ENCODE assay signal across 27 mouse cellular contexts in the genomic region with DNA sequence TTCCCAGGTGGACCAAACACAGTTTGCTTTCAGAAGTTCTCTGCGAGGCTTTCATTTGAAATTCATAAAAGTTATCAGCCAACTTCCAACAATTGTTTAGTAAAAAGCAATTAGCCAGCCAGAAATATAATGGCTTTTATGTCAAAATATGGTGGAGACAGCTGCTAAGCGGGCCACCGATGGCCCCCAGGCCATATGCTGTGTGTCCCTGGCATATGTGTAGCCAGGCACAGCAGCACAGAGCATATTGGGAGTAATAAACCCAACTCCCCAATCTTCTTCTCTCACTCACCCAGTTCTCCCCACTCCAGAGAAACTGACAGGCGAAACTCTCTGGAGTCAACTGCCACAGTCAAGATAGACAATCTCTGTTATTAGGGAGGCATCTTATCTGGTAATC.
"Had no signal": no experiment of that assay in that cellular context is flagged by ENCODE, and none has a peak within 500 bp of the region (broad histone marks: within the 10 kb centered on the region; RNA-seq: fewer than 3 reads in every experiment).

No protein-coding gene starts in this region.

- H3K27ac ChIP-seq: kidney, embryonic 15.5 days; layer of hippocampus, adult 2 months; left cerebral cortex, adult 2 months; limb, embryonic 10.5 days; limb, embryonic 13.5 days; liver, embryonic 12.5 days; liver, embryonic 15.5 days; lung, embryonic 15.5 days; midbrain, embryonic 10.5 days; midbrain, embryonic 13.5 days; neural tube, embryonic 13.5 days; stomach, embryonic 15.5 days had no signal

- H3K4me1 ChIP-seq: kidney, embryonic 15.5 days; limb, embryonic 10.5 days; liver, embryonic 12.5 days; liver, embryonic 15.5 days; lung, embryonic 15.5 days; megakaryocyte, embryonic 14.5 days; midbrain, embryonic 10.5 days; midbrain, embryonic 13.5 days; neural tube, embryonic 13.5 days; stomach, embryonic 15.5 days had no signal

- ATAC-seq: liver, embryonic 12.5 days; midbrain, embryonic 13.5 days; midbrain, embryonic 16.5 days had no signal

- H3K9ac ChIP-seq: kidney, embryonic 15.5 days; limb, embryonic 13.5 days; liver, embryonic 12.5 days; liver, embryonic 15.5 days; lung, embryonic 15.5 days; midbrain, embryonic 13.5 days; neural tube, embryonic 13.5 days; stomach, embryonic 15.5 days had no signal

- H3K4me2 ChIP-seq: kidney, embryonic 15.5 days; limb, embryonic 13.5 days; liver, embryonic 12.5 days; liver, embryonic 15.5 days; lung, embryonic 15.5 days; midbrain, embryonic 13.5 days; neural tube, embryonic 13.5 days; stomach, embryonic 15.5 days had no signal

- H3K36me3 ChIP-seq: kidney, embryonic 15.5 days; limb, embryonic 10.5 days; limb, embryonic 13.5 days; liver, embryonic 12.5 days; liver, embryonic 15.5 days; lung, embryonic 15.5 days; midbrain, embryonic 10.5 days; midbrain, embryonic 13.5 days; neural tube, embryonic 13.5 days; stomach, embryonic 15.5 days had no signal

- H3K4me3 ChIP-seq: kidney, embryonic 15.5 days; layer of hippocampus, adult 2 months; left cerebral cortex, adult 2 months; limb, embryonic 10.5 days; limb, embryonic 13.5 days; liver, embryonic 12.5 days; liver, embryonic 15.5 days; lung, embryonic 15.5 days; megakaryocyte, embryonic 14.5 days; midbrain, embryonic 10.5 days; midbrain, embryonic 13.5 days; myocyte; neural tube, embryonic 13.5 days; stomach, embryonic 15.5 days had no signal

- H3K27me3 ChIP-seq: kidney, embryonic 15.5 days; limb, embryonic 13.5 days; liver, embryonic 12.5 days; liver, embryonic 15.5 days; lung, embryonic 15.5 days; megakaryocyte, embryonic 14.5 days; midbrain, embryonic 13.5 days; neural tube, embryonic 13.5 days; stomach, embryonic 15.5 days had no signal

- DNase-seq: kidney, adult 8-10 months; kidney, postnatal 10 days; kidney, postnatal 36 days; liver; lung, adult 18-20 months; lung, postnatal 10 days; lung, postnatal 36 days; retina, postnatal 1 day; right cerebral cortex, postnatal 25 days; spleen, adult 18-20 months; thymus, adult 18-20 months; thymus, postnatal 36 days had no signal

- H3K9me3 ChIP-seq: kidney, embryonic 15.5 days; limb, embryonic 10.5 days; limb, embryonic 13.5 days; liver, embryonic 12.5 days; liver, embryonic 15.5 days; lung, embryonic 15.5 days; midbrain, embryonic 10.5 days; midbrain, embryonic 13.5 days; neural tube, embryonic 13.5 days; stomach, embryonic 15.5 days had no signal
